Mouse (Mus musculus): ENCODE data around the gene Pdcd7.

Gene Pdcd7

DNA sequence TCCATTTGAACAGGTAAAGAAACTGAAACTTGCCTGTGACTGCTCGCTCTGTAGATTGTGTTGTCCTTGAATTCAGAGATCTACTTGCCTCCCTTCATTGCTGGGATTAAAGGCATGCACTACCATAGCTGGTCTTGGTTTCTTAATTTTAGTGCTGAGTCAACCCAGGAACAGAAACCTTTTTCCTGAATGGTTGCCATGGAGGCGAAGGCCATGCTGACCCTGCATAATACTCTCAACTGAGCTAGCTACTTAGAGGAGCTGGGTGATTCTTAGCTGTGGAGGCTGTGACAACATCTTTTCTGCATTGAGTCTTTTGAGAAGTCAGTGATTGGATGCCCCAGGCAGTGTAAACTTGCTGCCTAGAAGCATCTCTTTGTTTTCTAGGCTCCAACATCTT lies 11.1 kb downstream of the Pdcd7 start:
- peak; percentile 38 for DNase-seq (ENCODE audit: low spot score)

DNA sequence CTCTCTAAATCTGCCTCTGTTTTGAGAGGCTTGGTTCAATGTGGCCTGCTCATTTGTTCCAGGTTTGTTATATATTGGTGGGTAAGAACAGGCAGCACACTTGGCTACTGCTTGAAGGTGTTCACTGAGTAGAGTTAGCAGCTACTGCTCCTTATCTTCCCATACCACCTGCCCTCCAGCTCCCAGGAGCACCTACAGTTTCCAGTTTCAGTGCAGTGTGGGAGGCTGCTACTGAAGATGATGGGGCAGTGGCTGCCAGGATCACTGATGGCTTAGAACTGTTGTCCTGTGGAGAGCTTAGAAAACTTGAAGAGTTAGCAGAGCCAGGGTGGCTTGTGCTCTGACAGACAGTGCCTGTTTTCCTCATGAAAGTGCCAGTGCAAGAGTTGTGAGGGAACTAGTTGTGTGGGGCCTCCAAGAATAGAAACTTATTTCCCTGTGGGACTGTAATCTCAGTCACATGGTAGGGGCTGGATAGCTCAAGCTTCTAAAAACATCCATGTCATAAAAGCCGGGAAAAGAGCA lies 13.1 kb downstream of the Pdcd7 start:
- no peak for DNase-seq (ENCODE audit: low spot score)

DNA sequence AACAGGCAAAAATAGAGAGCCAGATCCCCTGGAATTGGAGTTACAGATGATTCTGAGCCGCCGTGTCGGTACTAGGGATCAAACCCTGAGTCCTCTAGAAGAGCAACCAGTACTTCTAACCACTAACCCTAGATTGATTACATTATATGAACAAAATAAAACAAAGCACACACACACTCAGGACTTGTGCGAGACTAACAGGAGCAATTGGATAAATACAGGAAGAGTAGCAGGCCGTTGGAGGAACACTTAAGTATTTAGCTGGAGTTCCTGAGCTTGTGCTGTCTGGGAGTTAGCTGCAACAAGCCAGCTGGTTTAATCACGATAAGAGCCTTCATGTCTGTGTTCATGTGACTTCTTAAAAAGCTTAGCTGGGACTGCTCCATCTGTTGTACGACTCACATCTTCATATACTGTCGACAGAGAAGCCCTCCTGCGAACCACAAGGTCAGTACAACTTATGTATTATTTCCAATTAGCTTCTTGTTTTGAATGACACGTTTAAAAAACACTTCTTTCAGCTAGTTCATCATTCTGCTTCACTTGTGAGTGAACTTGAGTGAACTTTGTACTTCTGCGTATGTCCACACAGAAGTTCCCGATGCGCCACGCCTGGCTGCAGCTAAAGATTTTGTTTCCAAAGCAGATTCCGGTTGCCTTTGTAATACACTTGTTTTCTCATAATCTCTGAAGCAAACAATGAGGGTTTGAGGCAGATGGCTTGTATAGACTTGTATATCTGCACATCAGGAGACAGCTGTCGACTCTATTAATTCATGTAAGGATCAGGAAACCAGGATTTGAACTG lies 14.9 kb downstream of the Pdcd7 start, which contains the start of gene Ubap1l:
Ubap1l (plus strand) TSS at position 401 of the 808 bp plus-strand sequence.
- no peak for DNase-seq (ENCODE audit: low spot score)

DNA sequence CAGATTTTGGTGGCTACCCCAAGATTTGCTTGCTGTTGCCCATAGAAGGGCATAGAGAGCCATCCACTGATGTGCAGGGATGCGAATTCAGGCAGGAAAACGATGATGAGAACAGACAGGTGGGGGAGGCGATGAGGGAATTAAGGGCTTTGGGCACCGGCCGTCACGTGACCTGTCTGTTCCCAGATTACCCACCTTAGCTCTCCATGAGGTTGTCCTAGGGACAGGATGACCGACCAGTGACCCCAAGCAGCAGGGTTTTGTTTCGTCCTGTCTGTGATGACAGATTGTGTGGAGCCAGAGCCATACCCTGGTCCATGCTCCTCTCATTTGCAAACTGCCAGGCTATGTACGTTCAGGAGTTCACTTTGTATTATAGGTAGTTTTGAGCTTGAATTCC lies 17.8 kb downstream of the Pdcd7 start:
- no peak for DNase-seq (ENCODE audit: low spot score)

DNA sequence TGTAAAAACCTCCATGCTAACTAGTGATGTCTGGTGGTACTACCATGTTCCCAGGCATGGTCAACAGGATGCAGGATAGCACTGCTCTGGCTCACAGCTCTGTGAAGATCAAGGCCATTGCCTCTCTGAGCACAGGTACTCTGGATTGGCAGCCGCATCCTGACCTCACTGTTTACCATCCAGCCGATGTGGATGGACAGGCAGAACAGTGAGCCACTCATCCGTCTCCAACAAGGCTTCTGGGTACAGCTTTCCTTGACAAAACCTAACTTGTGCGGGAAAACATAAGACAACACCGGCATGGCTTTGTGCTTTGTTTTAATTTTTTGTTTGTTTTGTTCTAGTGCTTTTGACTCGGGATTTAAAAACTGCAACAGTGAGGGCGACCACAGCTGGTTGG lies 19.8 kb downstream of the Pdcd7 start:
- no peak for DNase-seq (ENCODE audit: low spot score)

DNA sequence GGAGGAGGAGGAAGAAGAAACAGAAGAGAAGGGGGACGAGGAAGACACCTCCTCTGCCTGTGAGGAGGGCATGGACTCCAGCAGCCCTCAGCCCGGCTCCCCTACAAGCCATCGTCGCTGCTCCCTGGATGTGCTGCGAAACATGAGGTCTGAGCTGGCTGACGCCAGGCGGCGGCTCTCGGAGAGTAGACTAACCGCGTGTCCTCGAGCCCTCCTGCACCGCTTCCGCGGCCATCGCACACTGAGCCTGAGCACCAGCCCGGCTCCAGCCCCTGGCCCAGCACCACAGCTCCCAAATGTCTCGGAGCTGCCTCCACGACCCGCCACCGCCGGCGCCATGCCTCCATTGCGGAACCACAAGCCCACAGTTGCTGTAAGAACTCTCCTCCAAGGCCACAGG lies 25.9 kb downstream of the Pdcd7 start:
- DNase-seq (ENCODE audit: low spot score) = no peak

DNA sequence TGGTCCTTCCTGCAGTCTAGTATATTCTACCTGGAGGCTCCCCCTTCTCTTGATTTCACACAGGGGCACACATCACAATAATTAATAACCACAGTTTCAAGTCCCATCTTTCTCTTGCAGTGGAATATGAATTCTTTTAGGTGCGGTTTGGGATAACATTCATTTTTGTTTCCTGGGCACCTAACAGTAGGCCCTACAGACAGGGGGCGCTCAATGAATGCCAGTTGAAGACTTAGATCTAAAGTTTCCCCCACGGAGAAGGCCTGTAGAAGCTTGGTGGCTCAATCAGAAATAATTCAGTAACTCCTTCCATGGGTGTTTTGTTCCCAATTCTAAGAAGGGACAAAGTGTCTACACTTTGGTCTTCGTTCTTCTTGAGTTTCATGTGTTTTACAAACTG lies 26.5 kb downstream of the Pdcd7 start:
- DNase-seq (ENCODE audit: low spot score) = no peak

DNA sequence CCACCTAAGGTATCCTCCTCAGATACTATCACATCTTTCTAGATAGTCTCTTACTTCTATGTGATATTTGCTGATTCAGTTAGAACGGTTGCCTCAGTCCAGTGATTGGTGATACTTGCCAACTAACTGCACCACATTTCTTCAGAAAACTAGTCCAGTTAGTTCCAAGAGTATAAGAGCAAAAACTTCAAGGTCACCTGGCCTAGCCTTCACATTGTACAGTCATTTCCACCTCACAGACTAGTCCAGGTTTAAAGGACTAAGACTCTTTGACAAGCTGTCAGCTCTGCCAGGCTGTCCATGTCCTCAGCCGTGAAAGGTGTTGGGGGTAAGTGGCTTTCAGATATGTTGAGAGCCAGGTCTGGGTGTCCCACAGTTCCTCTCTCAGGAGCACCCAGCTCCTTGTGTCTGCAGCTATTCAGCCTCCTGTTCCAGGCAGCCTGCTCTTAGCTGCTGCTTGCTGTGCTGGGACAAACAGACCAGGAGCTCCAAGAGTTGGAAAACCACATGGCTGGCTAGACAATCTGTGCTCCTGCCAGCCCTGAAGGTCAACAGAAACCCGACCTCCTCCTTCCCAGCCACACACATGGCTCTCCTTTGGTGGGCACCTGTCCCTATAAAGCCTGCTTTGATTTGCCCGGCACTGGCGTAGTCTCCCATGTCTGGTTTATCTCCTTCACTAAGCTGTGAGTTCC lies 28.7 kb downstream of the Pdcd7 start:
- DNase-seq (ENCODE audit: low spot score) = no peak

DNA sequence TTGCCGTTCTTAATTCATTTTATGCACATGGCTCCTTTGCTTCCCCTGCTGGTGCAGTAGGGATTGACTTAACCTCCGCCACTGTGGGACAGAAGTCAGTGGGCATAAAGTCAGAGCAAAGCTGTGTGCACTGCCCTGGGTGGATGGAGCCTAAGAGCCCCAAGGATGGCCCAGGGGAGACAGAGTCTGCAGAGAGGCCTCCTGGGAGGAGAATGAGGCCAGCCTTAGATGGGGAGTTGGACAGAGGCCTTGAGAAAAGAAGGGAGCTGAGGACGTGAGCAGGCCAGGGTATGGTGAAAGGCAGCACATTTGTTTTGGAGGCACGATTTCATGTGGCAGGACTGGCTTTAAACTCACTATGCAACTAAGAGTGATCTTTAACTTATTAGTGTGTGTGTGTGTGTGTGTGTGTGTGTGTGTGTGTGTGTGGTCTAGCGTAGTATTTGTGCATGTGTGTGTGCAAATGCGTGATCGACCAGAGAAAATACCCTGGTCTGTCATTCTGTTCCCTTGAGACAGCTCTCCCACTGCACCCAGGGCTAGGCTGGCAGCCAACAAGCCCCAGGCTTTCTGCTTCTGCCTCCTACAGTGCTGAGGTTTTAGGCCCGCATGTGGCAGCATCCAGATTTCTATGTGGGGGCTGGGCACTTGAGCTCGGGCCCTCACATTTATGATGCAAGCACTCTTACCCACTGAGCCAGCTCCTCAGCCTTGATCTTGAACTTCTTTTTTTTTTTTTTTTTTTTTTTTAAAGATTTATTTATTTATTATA lies 29.4 kb downstream of the Pdcd7 start:
- no peak for DNase-seq (ENCODE audit: low spot score)

DNA sequence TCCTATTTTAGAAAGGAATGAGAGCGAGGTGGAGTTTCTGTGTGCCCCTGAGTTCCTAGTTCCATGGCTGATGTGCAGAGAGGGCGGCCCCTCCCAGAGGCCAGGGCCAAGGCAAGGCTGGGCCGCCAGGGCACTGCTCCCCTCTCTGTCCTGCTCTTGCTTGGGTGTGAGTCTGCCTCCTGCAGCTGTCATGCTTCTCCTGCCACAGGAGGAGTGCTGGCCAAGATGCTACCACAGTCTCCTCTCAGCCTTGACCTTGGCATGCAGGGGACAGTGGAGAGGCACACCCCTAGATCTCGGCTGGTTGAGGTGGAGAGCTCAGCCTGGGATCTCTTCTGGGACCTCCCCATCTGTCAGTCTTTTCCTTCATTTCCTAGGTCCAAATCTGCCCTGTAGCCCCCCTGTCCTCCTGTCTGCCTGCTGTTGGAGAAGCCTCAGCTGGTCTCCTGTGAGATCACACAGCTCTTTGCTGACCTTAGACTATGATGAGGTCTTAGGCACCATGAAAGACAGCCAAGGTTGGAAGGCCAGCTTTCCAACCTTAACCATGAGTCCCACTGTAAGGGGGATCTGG lies 35.2 kb downstream of the Pdcd7 start:
- no peak for DNase-seq (ENCODE audit: low spot score)

DNA sequence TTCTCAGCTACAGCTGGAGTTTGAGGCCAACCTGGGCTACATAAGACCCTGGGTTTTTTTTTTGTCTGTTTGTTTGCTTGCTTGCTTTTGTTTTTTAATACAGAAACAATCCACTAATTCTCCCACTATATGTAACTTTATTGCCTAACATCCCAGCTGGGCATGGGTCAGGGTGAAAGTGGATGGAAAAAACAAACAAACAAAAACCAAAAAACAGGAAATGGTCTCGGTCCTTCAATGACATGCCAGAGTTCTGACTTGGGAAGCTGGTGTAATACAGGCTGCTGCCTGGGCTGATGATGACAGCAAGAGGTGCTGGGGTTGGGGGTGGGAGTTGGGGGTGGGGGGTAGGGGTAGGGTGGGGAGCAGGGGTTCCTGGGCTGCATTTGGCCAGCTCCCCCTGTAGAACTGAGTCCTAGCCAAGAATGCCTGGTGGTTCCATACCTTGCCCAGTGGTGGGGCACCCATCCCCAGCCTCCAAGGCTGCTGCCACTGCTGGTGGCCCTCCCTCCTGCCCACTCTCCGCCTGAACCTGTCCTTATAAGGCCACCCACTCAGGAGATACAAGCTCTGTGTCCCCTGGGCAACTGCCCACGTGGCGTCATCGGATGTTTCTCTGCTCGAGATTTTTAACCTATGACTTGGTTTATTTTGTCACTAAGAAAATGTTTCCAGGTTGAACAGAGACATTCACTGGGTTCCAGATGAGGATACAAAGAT lies 36.3 kb downstream of the Pdcd7 start:
- no peak for DNase-seq (ENCODE audit: low spot score)

DNA sequence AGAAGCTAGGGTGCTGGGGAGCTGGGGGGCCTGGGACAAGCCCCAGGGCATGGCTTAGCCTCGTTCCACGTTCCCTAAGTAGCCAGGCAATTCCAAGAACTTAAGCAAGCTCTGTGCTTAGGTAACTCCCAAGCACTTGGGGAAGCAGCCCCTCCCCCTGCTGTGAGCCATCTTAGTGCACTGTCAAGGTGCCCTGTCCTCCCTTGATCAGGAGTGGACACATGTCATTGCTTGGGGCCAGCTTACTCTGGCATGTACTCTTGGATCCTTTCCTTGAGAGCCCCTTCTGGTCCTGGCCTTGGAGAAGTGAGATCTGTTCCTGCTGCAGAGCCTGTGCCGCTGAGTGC lies 36.8 kb downstream of the Pdcd7 start:
- DNase-seq (ENCODE audit: low spot score) = no peak

DNA sequence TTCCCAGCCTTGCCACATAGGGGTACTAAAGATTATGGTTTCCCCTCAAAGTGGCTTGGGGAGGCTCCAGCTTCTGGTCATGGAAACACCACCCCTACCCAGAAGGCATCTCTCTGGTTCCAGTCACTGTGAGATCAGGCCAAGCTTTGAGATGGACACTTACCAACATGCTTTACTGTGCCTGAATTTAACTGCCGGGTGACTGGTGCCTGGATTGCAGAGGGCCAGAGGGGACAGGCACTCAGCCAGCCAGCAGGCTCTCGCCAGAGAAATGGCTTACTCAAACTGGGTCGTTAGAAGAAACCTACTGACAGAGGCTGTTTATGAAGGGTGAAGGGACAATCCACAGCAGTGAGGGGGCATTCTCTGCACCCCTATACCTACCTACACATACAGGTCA lies 38.4 kb downstream of the Pdcd7 start:
- no peak for DNase-seq (ENCODE audit: low spot score)

DNA sequence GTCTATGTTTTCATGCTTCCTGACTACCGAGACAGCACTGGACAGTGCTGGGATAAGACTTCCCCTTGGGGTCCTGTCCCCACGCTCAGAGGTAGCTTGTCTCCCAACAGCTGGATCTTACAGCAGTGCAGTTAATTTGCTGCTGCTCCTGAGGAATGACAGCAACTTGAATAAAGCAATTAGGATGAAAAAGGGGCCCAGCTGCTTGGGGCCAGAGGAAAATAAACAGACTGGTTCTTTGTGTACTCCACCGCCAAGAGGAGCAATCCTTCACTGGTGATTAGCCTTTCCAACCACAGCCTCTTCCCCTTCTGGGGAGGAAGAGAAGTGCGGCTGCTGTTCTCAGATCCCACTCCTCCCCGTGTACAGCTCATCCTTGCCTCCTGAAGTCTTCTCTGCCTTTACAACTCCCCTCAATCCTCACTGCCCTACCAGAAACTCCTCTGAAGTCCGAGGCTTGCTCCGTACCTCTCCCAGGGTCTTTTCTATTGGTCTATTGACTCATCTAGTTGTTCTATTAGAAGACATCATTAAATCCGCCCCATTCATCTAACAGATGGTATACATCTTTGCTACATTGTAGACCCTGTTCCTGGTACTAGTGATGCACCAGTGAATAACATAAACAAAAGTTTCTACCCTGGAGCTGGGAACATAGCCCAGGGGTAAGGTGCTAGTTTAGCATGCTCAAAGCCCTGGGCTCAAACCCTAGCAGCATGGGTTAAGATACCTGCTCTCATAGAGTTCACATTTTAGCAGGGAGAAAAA lies 40.7 kb downstream of the Pdcd7 start:
- DNase-seq (ENCODE audit: low spot score) = no peak

DNA sequence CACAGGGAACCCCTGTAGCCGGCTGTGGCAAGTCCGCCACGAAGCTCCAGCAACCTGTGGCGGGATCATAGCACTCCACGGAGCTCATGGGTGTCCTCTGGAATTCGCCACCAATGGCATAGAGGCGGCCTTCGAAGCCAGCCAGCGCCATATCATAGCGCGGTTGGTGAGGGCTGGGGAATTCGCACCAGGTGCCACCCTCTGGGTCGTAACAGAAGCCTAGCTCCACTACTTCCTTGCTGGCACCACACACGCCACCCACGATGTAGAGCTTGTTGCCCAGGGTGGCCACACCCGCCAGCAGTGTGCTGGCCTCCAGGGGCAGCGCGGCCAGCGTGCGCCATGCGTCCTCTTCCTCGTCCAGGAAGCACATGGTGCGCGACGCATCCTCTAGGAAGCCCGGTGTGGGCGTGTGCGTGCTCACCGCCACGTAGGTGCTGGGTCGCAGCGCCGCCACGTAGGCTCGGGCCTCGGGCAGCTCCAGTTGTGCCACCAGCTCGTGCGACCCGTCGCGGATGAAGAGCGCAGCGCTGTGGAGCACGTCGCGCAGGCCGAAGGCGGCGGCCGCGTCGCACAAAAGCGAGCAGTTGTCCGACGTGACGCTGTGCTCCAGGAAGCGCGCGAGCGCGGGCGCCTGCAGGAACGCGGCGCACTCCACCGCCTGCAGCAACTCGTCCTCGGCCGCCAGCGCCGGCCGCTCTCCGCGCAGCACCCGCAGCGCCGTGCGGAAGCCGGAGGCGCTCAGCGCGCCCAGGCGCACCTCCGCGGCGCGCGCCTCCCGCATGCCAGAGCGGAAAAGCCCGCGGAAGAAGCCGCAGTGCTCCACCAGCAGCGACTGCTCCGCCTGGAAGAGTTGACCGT lies 45.1 kb downstream of the Pdcd7 start:
- DNase-seq (ENCODE audit: low spot score) = no peak

DNA sequence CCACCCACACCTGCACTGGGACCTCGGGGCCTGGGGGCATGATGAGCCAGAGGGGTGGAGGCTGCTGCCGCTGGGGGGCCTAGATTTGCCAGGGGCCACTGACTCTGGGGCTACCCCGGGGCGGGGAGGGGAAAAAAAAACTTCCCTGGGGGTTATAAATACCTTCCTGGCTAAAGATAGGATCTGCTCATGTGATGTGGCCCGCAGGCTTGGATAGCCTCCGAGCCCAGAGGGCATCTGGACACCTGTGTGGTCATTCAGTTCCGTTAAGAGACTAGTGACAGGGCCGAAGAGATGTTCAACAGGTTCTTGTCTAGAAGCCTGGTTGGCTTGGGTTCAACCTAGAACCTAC lies 45.7 kb downstream of the Pdcd7 start, which contains the start of gene Kbtbd13:
Kbtbd13 (minus strand) TSS at position 40 of the 352 bp plus-strand sequence.
- no peak for DNase-seq (ENCODE audit: low spot score)

DNA sequence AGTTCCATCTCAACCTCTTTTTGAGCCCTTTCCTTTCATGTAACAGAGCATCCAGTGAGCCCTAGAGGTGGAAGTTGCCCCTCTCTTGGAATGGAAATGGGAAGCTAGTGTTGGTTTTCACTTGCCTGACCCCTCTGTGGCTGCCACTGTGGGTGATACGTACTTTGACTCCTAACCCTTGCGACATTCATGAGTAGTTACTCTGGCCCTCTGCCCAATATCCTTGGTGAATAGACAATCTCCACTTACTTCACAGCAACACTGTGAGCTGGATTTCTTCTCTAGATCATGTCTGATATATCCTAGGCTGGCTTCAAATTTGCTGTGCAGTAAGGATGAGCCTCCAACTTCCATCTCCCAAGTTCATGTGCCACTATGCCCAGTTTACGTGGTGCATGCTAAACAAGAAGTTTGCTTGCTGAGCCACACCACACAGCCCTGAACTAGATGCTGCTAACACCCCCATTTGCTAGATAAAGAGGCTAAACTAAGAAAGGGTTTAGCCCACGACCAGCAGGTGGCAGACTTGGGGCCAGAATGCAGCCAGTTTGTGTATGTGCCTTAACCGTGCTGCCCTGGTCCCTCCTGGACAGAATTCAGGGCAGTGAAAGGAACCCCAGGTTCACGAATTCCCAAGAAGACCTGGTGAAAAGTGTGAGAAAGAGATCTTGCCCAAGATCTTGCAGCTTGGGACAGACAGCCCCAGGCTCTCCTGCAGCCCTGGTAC lies 46.9 kb downstream of the Pdcd7 start:
- no peak for DNase-seq (ENCODE audit: low spot score)

DNA sequence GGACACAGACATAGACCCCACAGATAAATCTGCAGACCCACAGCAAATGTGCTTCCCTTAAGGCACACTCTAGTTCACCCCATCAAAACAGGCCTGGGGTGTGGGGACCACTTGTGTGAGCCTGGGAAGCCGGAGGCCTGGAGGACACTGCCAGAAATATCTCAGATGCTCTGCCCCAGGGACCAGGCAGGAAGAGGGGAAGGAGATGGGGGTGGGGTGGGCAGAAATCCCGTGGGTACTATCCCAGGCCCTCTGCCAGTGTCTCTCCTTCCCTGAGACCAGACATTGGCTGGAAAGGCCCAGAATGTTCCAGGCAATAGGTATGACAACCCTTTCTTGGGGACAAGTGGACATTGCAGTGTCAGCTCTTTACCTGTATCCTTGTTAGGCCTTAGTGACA lies 47.7 kb downstream of the Pdcd7 start:
- DNase-seq (ENCODE audit: low spot score) = no peak

DNA sequence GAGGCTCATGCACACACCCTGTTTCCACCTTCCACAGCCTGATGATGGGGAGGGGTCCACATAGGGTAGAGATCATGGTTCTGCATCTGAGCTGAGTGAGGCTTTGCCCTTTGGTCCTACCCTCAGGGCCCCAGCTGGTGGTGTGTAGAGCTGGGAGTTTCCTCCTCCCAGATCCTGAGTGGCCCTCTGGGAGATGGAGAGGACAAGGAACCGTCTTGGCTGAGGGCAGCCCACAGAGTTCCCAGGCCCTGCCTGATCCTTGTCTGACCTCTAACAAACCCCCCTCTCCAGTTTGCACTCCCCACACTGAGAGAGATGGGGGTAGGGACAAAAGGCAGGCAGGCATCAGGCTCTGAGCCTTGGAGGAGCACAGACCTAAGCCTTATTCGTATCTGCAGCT lies 48.5 kb downstream of the Pdcd7 start:
- DNase-seq (ENCODE audit: low spot score) = no peak

Measured in ovary, adult 18-20 months (tissue).